Mouse (Mus musculus) brain, adult 2 months (tissue): ENCODE results near the gene Nlrp10.
A peak's percentile ranks its signal among the peaks of the same experiment; 100 is the strongest.

Experiments
- DNase-seq: peaks from one replicate; pipeline ENCODE4 v3.0.0; 2011; ENCODE audit warnings: low read depth, low spot score

Gene Nlrp10

DNA sequence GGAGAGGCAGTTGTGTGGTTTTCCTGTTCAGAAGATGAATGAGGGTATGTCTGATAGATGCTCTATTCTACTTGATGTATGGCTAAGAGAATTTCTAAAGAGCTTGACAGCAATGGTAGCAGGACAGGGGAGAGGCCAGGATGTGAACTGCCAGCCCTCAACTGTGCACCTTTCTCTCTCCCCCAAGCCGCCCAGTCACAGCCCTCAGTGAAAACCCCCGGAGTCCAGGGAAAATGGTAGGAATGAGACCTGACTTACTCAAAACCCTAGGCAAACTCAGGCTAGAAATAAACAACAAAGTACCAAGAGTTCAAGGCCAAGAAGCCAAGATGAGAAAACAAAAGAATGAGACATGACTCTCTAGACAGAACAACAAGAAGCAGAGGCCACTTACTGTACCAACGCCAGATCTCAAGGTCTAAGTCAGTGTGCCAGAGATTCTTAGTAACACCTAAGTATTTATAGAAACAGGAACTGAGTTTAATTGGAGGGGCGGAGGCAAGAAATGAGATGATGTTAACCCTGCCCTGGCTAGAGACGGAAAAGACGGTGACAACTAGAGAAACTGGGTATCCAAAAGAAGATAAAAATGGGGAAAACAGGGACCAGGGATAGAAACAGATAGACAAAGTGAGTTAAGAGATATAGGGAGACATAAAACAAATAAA is at the start of gene Nlrp10:
Gene Nlrp10, minus strand, starts transcription at position 453 of the 668 bp plus-strand sequence.
- no peak for DNase-seq

DNA sequence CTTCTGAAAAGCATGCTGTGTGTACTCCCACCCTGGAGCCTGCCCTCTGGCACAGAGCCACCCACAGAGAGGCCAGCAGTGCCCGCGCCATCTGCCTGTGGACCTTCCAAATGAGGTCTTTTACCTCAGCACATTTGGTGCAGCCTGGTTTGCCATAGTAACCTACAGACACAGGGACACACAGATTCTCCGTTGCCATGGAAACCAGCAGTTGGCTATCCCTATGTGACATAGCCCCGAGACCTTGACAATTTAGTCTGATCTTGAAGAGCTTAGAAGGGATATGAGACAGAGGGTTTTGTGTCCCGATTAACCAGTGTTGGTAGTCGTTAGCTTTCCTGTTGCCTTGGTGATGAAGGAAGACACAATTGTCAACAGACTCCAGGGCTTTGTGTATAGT is 42.3 kb upstream of the Nlrp10 start:
- peak; percentile 92 for DNase-seq

DNA sequence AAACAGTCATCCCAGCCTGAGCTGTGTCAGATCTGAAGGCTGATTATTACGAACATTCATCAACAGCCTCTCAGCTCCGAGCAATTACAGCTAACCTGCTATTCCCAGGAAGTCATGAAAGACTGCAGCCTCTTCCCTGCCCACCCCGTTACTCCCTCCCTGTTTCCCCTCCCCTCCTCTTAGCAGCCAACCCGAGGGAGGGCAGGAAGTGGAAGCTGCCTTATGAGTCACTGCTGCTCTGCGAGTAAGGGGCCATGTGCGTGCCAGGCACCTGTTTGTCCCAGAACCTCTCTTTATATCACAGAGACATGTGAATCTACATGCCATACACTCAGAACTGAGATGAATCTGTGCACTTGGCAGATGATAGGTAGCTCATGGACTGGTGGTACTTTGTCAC is 38.2 kb upstream of the Nlrp10 start:
- DNase-seq = peak; percentile 81

DNA sequence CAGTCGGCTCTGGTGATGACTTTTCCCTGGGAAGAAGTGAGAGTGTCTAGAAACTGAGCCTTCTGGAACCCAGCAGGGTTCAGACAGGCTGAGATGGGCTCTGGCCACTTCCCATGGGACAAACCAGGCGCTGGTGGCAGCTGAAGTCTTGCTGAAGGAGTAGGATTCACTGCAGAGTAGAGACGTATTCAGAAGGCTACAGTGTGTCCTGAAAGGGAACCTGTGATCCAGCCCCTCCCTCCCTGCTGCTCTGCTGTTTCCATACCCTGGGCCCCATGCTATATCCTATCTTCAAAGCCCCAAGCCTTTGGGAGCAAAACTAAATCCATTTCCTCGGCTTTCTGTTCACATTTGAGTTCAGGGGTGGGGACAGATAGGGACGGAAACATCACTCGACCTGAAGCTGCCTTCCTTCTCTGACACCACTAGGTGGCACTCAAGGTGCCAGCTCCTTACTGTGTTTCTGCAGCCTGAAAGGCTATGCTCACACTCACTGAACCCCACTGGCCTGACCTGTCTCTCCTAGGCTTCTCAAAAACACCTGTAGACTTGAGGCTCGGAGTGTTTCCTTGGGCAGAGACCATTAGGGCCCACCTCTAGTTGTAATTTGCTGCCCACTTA is 36.9 kb upstream of the Nlrp10 start:
- peak; percentile 88 for DNase-seq

DNA sequence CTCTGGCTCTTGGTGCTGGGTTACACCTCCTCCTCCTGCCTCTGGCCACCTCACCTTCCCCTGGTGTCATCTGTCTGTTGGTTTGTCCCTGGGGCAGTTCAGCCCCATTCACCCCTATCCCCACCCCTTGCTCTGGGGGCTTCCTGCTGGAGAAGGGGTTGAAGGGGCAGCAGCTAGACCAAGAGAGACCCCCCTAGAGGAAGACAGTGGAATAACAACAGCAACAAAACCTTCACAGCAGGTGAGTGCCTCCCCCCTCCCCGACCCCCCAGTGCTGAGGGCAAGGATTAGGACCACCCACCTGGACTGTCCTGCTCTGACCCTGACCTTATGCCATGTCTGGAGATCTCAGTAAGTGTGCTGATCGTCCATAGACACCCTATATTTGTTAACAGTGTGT is 36.0 kb upstream of the Nlrp10 start:
- no peak for DNase-seq

DNA sequence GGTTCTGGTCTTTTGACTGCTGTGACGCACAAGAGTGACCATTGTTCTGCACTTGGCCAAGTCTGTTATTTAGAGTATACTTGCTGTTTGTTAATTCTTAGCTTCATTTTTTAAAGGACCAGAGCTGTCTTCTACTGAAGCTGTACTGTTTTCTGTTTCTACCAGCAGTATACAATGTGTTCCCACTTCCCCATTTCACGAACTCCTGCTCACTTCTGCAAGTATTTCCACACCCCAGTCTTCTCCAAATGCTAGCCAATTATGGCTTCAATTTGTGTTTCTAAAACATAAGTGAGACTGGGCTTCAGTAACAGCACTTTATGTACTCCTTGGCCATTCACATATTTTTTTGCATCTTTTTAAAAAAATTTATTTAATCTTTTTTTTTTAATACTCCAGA is 27.8 kb upstream of the Nlrp10 start:
- DNase-seq = no peak

DNA sequence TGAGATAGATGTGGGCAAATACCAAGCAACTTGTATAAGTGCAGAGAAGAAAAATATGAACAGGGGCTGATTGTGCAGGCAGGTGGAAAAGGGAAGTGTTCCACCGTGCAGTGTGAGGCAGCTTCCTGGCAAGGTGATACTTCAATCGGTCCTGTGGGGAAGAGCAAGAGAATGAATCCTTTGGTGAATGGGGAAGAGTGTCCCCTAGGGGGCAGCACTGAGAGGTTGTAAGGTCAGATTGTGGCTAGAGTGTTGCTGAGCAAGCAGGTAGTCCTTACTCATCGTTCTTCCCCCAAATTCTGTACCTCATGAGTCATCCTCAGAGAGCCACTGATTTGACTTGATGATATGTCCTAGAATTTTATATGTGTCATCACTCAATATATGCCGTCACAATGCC is 24.2 kb upstream of the Nlrp10 start:
- DNase-seq = peak; percentile 77

DNA sequence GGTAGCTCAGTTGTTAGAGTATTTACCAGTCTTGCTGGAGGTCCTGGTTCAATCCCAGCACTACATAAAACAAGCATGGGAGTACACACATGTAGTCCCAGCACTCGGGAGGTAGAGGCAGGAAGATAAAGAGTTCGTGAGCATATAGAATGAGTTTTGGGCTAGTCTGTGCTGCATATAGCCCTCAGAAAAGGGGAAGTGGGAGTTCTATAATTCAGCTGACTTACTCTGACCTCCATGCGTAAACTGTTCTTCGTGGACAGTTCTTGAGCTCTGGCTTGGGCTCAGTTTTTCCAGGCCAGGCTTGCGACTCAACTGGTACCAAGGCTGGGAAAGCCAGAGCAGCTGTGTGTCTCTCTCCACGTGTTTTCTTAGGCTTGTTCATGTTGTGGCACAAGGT is 22.8 kb upstream of the Nlrp10 start:
- no peak for DNase-seq

DNA sequence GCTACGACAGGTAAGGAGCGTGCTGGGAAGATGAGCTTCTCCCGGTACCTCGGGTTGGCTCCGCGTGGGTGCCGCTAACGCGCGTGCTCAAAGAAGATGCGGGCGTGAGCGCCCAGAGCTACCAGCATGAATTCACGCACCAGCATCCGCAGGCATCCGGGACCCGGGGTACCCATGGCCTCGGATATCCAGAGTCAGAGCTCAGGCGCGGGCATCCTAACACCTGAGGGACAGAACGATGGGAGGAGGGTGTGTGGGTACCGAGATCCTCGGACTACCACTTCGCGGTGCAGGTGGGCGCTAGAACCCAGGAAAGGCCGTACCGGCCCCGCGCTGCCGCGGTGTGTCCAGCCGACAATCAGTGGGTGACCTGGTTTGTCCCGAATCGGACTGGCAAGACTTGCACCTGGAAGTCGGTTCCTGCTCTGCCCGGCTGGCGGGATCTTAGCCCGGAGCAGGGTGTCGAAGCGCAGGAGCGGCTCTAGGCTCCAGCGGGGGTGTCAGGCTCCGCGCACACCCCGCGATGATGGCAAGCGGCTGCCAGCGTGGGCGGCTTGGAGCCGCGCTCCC is 20.9 kb upstream of the Nlrp10 start:
- DNase-seq = peak; percentile 77

DNA sequence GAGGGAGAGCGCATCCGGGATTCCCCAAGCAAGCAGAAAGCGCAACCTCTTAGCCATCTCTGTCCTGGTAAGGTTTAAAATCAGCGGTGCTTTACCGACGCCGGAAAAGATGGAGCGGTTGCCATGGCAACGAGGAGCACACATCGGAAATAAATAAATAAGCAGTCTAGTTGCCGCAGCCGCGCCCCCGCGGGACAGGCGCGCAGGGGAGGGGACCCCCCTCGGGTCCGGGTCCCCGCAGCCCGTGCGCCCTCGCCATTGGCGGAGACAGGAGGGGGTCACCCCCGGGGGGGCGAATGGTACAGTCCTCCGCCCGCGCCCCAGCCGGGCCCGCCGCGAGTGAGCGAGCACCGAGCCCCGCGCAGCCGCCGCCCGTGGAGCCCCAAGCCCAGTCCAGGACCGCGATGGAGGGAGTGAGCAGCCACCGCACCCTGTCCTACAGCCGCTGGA is 20.4 kb upstream of the Nlrp10 start, which contains the start of gene Tub:
Gene Tub, plus strand, starts transcription at position 27 of the 450 bp plus-strand sequence.
- peak; percentile 90 for DNase-seq

DNA sequence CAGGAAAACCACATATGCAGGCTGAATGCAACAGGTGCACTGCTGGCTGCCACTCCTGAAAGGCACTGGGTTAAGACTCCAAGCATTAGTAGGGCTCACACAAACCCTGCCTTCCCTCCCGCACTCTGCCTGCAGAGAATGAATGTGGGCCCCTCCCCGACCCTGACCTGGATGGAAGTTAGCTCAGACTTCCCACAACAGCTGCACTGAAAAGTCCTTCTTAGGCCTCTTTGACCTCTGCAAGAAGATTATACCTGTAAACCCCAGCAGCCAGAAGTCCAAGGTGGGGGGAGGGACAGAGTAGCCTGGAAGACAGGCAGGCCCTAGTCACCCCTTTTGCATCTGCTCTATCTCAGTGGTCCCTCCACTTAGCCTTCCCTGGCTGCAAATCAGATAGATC is 19.3 kb upstream of the Nlrp10 start:
- DNase-seq = no peak

DNA sequence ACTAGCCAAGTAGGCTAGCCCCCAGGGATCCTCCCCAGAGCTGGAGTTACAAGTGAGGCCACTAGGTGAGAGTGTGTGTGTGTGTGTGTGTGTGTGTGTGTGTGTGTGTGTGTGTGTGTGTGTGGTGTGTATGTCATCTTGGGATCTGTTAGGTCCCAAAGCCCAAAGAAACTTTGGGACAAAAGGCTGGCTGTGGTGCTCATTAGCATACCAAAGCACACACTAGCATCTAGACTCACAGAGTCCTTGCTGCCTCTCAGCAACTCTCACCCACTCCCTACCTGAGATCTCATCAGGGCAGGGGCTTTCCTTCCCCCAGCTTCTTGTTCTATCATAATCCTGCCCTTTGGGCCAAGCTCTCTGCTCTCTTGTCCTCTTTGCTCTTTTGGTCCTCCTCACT is 18.6 kb upstream of the Nlrp10 start:
- no peak for DNase-seq

DNA sequence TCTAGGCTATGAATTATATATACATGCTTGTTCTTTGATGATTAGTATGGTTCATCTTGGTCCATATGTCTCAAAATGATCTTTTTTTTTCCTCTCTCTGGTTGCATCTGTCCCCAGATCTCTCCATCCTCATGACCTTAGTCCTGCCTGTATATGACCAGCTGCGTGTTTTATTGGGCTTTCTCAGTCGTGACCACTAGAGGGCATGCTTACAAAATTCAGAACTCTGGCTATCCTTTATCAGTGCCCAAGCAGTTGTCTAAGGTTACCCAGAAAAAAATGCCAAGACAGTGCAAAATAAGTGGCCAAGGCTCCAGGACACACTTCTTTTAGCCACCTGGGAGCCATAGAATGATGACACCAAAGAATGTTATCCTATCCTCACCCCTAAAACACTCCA is 14.0 kb upstream of the Nlrp10 start:
- peak; percentile 81 for DNase-seq

DNA sequence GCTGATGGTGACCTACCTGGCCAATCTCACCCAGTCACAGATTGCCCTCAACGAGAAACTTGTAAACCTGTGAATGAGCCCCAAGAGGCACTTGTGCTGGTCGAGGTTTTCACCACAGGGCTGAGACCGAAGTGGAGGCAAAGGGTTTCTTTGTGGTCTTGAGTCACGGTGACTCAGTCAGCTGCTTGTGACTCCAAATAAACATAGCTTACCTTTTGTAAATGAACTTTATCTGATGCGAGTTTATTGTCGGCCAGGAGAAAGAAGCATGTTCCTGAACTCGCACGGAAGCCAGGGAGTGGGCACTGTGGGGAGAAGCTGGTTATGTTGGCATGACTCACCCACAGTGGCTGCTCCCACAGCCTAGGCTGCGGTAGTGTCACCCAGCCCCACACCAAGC is 11.5 kb upstream of the Nlrp10 start:
- DNase-seq = peak; percentile 53

DNA sequence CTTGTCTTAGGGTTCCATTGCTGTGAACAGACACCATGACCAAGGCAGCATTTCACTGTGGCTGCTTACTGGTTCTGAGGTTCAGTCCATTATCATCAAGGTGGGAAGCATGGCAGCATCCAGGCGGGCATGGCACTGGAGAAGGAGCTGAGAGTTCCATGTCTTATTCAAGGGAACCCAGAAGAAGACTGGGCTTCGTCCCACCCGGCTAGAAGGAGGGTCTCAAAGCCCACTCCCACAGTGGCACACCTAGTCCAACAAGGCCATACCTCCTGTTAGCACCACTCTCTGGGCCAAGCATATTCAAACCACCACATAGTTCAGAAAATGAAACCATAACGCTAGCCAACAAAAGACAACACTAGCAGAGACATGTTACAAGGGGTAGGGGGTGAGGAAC is 6.6 kb upstream of the Nlrp10 start:
- DNase-seq = no peak

DNA sequence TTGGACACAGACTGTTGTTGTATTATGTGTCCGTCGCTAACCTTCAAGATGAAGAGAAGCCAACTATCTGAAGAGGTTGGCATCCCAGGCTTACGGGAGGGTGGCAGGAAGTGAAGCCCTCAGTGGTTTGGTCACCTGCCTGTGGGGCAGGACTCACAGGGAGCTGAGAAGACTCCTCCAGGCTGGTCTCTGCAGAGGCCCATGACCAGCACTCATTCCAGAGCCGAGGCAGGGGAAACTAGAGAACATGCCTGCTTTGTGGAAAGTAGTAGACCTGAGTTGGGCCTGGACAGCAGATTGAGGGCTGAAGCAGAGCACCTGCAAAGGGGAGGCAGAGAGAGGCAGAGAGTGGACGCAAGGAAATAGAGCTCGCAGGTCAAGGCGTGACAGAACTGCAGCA is 5.4 kb upstream of the Nlrp10 start:
- DNase-seq = no peak

DNA sequence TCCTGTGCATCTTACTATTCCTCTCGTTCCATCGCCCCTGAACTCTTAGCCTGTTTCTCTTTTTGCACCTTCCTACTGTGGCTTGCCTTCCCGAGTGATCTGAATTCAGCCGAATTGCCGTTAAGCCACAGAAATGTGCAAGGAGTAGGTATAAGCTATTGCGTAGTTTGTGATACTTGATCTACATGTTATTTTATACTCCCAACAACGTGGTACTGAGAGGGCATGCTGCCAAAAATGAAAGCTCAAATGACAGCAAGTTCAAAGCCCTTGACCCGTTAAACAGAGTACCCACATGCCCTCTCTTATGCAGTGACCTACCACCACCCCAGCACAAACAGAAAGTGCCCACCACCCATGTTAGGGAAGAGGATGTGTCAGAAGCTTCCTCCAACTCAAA is 4.9 kb upstream of the Nlrp10 start:
- no peak for DNase-seq

DNA sequence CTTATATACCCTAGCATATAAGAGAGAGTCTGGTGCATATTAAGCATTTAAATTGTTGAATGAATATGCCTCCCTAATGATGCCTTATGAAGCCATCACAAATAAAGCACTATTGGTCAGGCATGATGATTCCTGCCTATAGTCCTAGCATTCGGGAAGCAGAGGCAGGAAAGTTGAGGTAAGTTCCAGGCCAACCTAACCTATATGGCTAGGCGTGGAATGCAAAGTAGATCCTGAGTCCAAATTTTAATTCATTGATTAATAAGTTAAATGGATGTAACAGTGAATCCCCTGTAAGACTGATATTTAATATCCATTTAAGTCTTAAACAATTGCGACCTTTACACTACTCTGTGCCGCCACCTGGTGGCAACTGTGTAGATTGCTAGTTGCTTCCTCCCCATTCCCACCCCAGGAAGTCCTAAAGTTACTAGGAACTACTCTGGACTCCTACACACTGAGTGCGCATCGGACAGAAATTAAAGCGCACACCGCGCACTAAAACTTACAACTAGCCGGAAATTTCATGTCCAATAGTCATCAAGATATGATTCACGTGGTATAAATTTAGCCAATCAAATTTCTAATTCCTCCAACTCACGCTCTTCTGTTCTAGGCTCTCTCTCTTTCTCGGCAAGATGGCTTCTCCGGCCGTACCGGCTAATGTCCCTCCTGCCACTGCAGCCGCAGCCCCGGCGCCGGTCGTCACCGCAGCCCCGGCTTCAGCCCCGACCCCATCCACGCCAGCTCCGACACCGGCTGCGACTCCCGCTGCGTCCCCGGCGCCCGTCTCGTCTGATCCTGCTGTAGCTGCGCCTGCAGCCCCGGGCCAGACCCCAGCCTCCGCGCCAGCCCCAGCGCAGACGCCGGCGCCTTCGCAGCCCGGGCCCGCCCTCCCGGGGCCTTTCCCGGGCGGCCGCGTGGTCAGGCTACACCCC is 4.1 kb upstream of the Nlrp10 start, which contains the start of gene Eif3f:
Gene Eif3f, plus strand, starts transcription at position 624 of the 938 bp plus-strand sequence.
- DNase-seq = peak; percentile 100

DNA sequence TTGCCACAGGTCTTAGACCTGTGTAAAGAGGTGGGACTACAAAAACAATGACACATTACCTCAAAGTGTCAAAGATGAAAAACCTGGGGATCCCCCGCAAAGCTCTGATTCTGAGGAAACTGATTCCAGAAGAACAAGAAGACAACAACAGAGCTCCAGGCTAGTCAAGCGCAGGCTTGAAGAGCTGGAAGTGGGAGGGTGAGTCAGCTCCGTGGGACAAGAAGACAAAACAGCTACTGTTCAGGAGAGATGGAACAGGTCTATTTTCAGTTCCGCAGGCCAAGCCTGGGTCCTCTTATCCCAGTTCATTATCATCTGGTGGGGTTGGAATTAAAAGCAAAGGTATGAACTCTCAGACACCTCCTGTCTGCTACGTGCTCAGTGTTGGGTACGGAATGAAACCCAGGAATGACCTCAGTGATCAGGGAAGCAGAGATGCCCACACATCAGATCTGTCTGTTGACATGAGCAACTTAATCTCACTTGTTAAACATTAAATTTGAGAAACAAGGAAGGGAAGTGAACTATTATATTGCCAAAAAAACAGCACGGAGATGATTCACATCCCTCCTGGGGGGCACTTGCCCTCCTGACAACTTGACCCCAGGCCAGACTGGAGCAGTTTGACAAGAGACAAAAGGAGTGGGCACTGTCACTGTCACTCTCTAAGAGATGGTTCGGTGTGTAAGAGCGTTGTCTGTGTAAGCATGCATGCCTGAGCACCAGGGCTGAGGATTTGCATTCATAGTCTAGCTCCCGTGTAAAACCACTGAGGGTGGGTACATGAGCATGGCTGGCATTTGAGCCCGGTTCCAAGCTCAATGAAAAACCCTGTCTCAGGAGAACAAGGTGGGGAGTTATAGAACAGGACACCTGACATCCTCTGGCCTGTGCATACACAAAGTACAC is 1.4 kb downstream of the Nlrp10 start:
- DNase-seq = peak; percentile 77

DNA sequence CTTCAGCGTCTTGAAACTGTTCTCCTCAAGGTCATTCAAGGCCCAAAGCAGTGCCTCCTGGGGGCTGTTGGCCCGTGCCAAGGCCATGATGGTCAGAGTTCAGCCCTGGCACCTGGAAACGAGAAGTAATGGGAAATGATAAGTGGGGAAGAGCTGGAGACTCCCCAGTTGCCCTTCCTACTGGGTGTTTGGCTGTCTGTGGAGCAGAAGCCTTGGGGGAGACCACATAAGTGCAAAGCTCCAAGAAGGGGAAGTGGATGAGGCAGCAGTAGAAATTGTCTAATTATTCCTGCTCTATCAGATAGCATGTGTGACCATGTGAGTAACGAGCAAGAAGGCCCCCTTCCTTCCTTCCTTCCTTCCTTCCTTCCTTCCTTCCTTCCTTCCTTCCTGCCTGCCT is 2.9 kb downstream of the Nlrp10 start:
- no peak for DNase-seq

DNA sequence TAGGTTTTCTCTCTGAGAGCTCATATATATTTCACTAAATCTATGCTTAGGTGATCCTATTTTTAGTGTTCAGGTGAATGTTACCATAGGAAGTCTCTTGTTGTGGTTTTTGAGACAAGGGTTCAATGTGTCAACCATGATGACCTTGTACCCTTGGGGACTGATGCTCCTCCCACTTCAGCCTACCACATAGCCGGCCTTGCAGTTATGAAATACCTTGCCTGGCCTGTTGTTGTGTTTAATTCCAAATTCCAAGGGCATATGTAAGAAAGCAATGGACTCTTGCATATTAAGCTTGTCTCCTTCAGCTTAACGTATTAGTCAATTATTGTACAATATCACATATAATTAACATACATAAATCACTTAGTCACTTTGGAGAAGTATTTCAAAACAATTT is 26.0 kb downstream of the Nlrp10 start:
- no peak for DNase-seq
